Comparison of ENCODE assay signal across 22 mouse cellular contexts in the genomic region with DNA sequence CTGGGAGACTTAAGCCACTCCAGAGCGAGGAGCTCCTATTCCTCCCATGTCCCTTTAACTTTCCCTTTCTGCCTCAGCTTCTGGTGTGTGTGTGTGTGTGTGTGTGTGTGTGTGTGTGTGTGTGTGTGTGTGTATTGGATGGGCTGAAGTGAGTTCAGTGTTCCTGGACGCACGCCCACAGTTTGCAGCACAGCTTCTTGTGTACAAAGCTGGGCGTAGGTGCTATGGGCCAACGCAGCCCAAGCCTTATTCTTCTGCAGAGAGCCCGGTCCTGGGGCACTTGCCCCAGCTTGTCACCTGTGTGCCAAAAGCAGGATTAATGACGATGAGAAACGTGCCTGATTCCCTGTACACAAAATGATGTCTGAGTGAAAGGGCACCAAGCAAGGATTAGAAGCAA. TPM values are rescaled to one million over a fixed set of nuclear protein-coding genes. Genes with fewer than 3 reads are reported as not detected.
DNase-seq lines count a peak whose midpoint lies in the region; ATAC-seq and TF ChIP-seq lines count a peak whose summit lies in the region.
"Had no signal": no experiment of that assay in that cellular context is flagged by ENCODE, and none has a peak within 500 bp of the region (broad histone marks: within the 10 kb centered on the region; RNA-seq: fewer than 3 reads in every experiment).

No protein-coding gene starts in this region.

- no peak overlapping the region for H3K9ac ChIP-seq in liver, adult 2 months (ENCODE audit: low read depth, low read length)
- no peak overlapping the region for H3K9ac ChIP-seq in liver, embryonic 12.5 days
- no peak overlapping the region for H3K9ac ChIP-seq in forebrain, embryonic 12.5 days
- no peak overlapping the region for H3K9ac ChIP-seq in forebrain, embryonic 15.5 days (replicated peaks)
- H3K9ac ChIP-seq: embryonic facial prominence, embryonic 12.5 days; liver, embryonic 13.5 days; midbrain, embryonic 12.5 days; neural tube, embryonic 13.5 days had no signal

- H3K27me3 ChIP-seq in liver, adult 2 months (ENCODE audit: control insufficient read depth, insufficient read depth, low read length): no peaks in the 10 kb centered on the region
- no peaks in the 10 kb centered on the region for H3K27me3 ChIP-seq in liver, embryonic 12.5 days (replicated peaks)
- peaks cover 6% of the 10 kb centered on the region; the same call in 1 of the 2 replicates for H3K27me3 ChIP-seq in forebrain, embryonic 12.5 days
- H3K27me3 ChIP-seq in forebrain, embryonic 15.5 days: no peaks in the 10 kb centered on the region
- H3K27me3 ChIP-seq: embryonic facial prominence, embryonic 12.5 days; liver, embryonic 13.5 days; midbrain, embryonic 12.5 days; neural tube, embryonic 13.5 days had no signal

- H3K79me2 ChIP-seq in liver, adult 2 months (ENCODE audit: control insufficient read depth, insufficient read depth, low read length): no peaks in the 10 kb centered on the region

- no peak for ATAC-seq in liver, embryonic 12.5 days
- no peak for ATAC-seq in forebrain, embryonic 12.5 days (ENCODE audit: low FRiP score)
- ATAC-seq in forebrain, embryonic 15.5 days (replicated peaks): no peak
- ATAC-seq: forebrain, embryonic 16.5 days had no signal

- H3K36me3 ChIP-seq in liver, adult 2 months (ENCODE audit: control insufficient read depth, insufficient read depth, low read length): no peaks in the 10 kb centered on the region
- no peaks in the 10 kb centered on the region for H3K36me3 ChIP-seq in liver, embryonic 12.5 days
- H3K36me3 ChIP-seq in forebrain, embryonic 12.5 days (replicated peaks): no peaks in the 10 kb centered on the region
- H3K36me3 ChIP-seq in forebrain, embryonic 15.5 days: no peaks in the 10 kb centered on the region
- H3K36me3 ChIP-seq: embryonic facial prominence, embryonic 12.5 days; heart, embryonic 10.5 days; hindbrain, embryonic 10.5 days; liver, embryonic 13.5 days; midbrain, embryonic 12.5 days; neural tube, embryonic 13.5 days had no signal

- no peaks in the 10 kb centered on the region for H3K4me1 ChIP-seq in liver, adult 2 months (ENCODE audit: control insufficient read depth, insufficient read depth, low read length)
- no peaks in the 10 kb centered on the region for H3K4me1 ChIP-seq in liver, embryonic 12.5 days
- peaks cover 4% of the 10 kb centered on the region; the same call in 1 of the 2 replicates for H3K4me1 ChIP-seq in forebrain, embryonic 12.5 days
- H3K4me1 ChIP-seq in forebrain, embryonic 15.5 days: no peaks in the 10 kb centered on the region
- H3K4me1 ChIP-seq: embryonic facial prominence, embryonic 12.5 days; heart, embryonic 10.5 days; hindbrain, embryonic 10.5 days; liver, embryonic 13.5 days; neural tube, embryonic 13.5 days had no signal

- WGBS in liver, adult 2 months: 22% methylated on average over 8 of the region's 8 CpGs
- 72% methylated on average over 8 of the region's 8 CpGs for WGBS in liver, embryonic 12.5 days (ENCODE audit: insufficient replicate concordance)
- 80% methylated on average over 8 of the region's 8 CpGs for WGBS in forebrain, embryonic 12.5 days
- 61% methylated on average over 8 of the region's 8 CpGs for WGBS in forebrain, embryonic 15.5 days

- no peak overlapping the region for H3K4me3 ChIP-seq in liver, adult 2 months (ENCODE audit: insufficient read depth, low read depth, low read length)
- no peak overlapping the region for H3K4me3 ChIP-seq in liver, embryonic 12.5 days
- no peak overlapping the region for H3K4me3 ChIP-seq in forebrain, embryonic 12.5 days (replicated peaks)
- no peak overlapping the region for H3K4me3 ChIP-seq in forebrain, embryonic 15.5 days
- H3K4me3 ChIP-seq: embryonic facial prominence, embryonic 12.5 days; erythroblast, embryonic 14.5 days; heart, embryonic 10.5 days; hindbrain, embryonic 10.5 days; liver, embryonic 13.5 days; midbrain, embryonic 12.5 days; neural tube, embryonic 13.5 days had no signal

- DNase-seq in liver, adult 2 months (ENCODE audit: extremely low read depth, low read depth, low spot score): peak; percentile 67
- DNase-seq in ovary, postnatal 36 days (ENCODE audit: low spot score): peak; percentile 16
- no peak for DNase-seq in ovary, postnatal 14 days (ENCODE audit: low spot score)
- peak; percentile 17 for DNase-seq in gonadal fat pad, adult 2 months (ENCODE audit: low read depth)
- DNase-seq in lung, postnatal 14 days: peak; percentile 34
- DNase-seq: B cell, adult 2 months; cerebellum, adult 9-11 months; kidney, adult 18-20 months; liver, embryonic 13.5 days; right cerebral cortex, postnatal 25 days; thymus, postnatal 36 days had no signal

- TF ChIP-seq POLR2A in liver, adult 2 months (IDR thresholded peaks at IDR 0.05; ENCODE audit: extremely low read depth, insufficient read depth, low read length): no peak

- H3K9me3 ChIP-seq in liver, embryonic 12.5 days (replicated peaks): no peaks in the 10 kb centered on the region
- no peaks in the 10 kb centered on the region for H3K9me3 ChIP-seq in forebrain, embryonic 12.5 days
- H3K9me3 ChIP-seq in forebrain, embryonic 15.5 days: no peaks in the 10 kb centered on the region
- H3K9me3 ChIP-seq: embryonic facial prominence, embryonic 12.5 days; heart, embryonic 10.5 days; hindbrain, embryonic 10.5 days; liver, embryonic 13.5 days; midbrain, embryonic 12.5 days; neural tube, embryonic 13.5 days had no signal

- TF ChIP-seq CTCF in liver, adult 2 months (IDR thresholded peaks at IDR 0.05; ENCODE audit: low read depth, low read length): no peak

- H3K4me2 ChIP-seq in liver, embryonic 12.5 days: no peak overlapping the region
- H3K4me2 ChIP-seq in forebrain, embryonic 12.5 days: no peak overlapping the region
- H3K4me2 ChIP-seq in forebrain, embryonic 15.5 days (replicated peaks): no peak overlapping the region
- H3K4me2 ChIP-seq: embryonic facial prominence, embryonic 12.5 days; liver, embryonic 13.5 days; midbrain, embryonic 12.5 days; neural tube, embryonic 13.5 days had no signal

- no peak overlapping the region for H3K27ac ChIP-seq in liver, adult 2 months (replicated peaks; ENCODE audit: insufficient read depth, low read depth, low read length)
- no peak overlapping the region for H3K27ac ChIP-seq in liver, embryonic 12.5 days
- H3K27ac ChIP-seq in forebrain, embryonic 12.5 days: no peak overlapping the region
- no peak overlapping the region for H3K27ac ChIP-seq in forebrain, embryonic 15.5 days (replicated peaks)
- H3K27ac ChIP-seq: embryonic facial prominence, embryonic 12.5 days; heart, embryonic 10.5 days; hindbrain, embryonic 10.5 days; kidney, postnatal 0 days; liver, embryonic 13.5 days; midbrain, embryonic 12.5 days; neural tube, embryonic 13.5 days had no signal

RNA-seq across cellular contexts. Expression of a gene that starts 31.9 kb away (rescaled TPM):
- 1.8 and 2.1 TPM in 2 replicates for total RNA-seq in liver, adult 2 months (2014; rRNA removed)
- polyA plus RNA-seq in liver, adult 2 months (2012; rRNA removed): 0.06 and 0.10 TPM in 2 replicates
- polyA plus RNA-seq in liver, embryonic 12.5 days (2016; fragmentation: Nextera tagmentation; extraction: Ambion mirVana): 2.4 and 3.0 TPM in 2 replicates
- 0.56 and 0.57 TPM in 2 replicates for polyA plus RNA-seq in gonadal fat pad, adult 2 months (2012; rRNA removed)
- polyA plus RNA-seq in forebrain, embryonic 12.5 days (2016; fragmentation: Nextera tagmentation; extraction: Ambion mirVana): 8.3 and 8.7 TPM in 2 replicates
- 8.1 TPM in 2 replicates for polyA plus RNA-seq in forebrain, embryonic 15.5 days (2015; fragmentation: Nextera tagmentation; extraction: Ambion mirVana)
